Mouse (Mus musculus): ENCODE results near the gene Pax2.

The Pax2 gene

DNA sequence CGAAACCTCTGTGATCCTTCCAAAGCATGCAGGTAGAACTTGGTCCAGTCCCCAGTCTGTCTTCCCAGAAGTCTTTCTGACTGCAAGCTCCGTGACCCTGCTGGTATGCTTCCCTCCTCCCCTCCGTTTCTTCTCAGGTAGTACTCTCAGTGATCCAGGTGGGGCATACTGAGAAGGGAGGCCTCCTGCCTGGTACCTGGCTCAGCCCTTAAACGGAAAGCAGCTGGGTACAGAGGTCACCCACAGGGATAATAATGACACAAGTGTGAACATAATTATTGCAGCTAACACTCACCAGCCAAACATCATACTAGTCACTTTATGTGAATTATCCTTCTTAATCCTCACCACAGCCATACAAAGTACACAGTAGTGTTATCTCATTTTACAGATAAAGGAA, 28.5 kb downstream of the Pax2 start:
- DNase-seq (ENCODE audit: low spot score in 2 of 2): no peak

DNA sequence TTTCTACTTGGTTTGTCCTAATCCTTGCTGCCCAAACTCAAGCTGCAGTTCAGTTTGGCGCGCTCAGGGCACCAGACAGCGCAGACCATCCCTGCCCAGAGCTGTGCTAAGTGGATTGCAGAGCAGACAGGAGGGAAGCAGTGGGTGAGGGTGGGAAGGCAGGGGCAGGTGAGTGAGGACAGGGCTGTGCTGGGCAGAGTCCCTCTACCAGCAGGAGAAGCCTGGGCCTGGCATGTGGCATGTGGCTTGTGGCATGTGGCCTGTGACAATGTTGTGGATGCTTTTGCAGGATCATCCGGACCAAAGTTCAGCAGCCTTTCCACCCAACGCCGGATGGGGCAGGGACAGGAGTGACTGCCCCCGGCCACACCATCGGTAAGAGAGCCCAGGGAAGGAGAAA, 32.6 kb downstream of the Pax2 start:
- DNase-seq (ENCODE audit: low spot score in 2 of 2): no peak

DNA sequence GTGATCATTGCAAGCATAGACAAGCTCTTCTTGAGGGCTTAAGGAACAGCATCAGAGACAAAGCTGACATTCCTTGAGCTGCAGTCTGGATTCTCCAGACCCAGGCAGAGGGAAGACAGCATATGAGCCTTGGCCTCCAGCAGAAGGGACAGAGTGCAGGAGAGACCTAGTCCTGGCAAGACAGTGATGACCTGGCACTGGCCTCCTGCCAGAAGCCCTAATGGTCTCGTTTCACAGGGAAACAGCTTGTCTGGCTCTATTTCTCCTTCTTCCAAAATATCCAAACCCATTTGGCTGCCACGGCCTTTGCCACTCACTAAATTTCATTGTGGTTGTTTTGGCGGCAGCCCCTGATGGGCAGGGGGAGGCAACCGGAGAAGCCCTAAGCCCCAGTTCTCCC, 36.1 kb downstream of the Pax2 start:
- no peak for DNase-seq (ENCODE audit: low spot score in 2 of 2)

DNA sequence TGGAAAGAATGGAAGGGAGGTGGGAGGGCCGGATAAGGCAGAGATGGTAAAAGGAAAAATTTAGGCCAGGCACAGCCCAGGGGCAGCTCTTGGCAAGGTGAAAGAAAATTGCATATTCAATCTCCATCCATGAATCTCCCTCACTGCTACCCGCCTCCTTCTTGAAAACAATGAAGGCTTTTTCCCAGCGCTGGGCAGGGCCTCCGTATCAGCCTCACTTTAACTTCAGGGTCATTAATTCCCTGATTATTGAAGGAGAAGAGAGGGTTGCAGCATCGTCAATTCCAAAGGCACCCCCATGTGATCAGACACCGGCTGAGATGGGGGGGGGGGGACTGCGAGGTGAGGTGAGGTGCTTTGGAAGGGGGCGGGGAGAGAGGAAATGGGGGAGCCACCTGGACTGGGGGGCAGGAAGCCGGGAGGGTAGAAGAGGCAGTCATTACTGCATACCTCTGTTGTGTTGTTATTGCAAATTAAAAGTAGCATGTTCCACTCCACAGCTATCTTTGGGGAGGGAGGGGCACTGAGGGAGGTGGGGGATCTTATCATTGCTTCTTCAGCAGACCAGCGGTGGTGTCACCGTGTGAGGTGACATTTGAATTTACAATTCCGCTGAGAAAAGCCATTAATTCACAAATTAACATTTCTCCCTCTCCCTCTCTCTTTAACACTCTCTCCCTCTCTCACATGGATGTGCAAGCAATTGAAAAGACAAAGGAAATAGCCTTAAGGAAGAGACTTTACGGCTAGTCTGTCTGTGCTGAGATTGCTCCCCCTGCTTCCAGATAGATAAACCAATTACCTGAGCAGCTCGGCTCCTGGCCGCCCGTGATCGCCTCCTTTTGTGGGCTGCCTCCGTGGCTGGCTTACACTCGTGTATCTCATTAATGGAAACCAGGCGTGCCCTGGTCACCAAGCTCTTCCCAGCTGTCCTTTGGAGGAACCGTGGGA, 41.5 kb downstream of the Pax2 start:
- DNase-seq (ENCODE audit: low spot score in 2 of 2): no peak

DNA sequence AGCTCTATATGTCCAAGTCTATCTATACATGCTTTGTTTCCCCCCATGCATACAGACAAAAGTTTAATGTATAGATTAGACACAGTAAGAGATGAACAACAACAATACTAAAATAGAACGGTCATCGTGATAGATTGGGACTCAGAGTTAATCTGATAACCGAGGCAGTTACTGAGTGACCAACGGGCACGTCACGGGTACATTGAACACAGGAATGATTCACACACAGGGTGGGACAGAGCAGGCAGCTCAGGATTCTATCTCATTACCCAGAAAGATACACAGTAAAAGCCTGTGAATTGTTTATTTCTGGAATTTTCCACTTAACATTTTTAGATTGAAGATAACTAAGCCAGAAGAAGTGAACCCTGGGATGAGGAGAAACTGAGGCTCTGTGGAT, 42.9 kb downstream of the Pax2 start:
- DNase-seq (ENCODE audit: low spot score in 2 of 2): no peak

DNA sequence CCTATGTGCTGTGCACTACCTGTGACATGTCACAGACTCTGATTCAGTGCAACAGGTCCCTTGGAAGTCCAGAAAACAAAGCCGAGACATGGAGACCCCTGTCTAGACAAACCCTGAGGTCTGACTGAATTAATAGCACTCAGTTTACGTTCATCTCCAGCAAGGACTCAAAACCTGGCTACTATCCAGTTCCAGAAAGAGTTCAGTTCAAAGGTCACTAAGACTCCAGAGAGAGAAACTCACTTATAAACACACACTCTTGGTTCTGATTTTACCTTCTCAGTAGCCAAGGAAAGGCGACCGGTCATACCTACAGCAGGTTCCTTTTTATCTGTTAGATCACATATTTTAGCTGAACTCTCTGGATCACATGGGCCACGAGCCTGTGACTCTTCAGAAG, 43.3 kb downstream of the Pax2 start:
- DNase-seq (ENCODE audit: low spot score in 2 of 2): no peak

DNA sequence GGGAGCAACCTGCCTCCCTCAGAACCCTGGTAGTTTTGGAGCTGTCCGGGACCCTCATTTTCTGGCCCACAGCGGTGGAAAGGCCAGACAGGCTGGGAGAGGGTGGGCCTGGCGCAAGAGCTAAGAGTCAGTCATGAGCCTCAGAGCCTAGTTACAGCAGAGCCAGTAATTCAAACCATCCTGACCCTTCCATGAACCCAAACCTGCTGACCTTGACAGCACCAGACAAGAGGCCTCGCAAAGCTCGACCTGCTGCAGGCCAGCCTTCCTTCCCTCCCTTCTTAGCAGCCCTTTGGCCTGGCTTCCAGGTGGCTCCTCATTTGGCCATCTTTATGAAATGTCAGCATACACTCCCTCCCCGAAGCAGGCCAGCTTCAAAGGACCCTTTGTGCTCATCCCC, 44.5 kb downstream of the Pax2 start:
- DNase-seq (ENCODE audit: low spot score in 2 of 2): no peak

DNA sequence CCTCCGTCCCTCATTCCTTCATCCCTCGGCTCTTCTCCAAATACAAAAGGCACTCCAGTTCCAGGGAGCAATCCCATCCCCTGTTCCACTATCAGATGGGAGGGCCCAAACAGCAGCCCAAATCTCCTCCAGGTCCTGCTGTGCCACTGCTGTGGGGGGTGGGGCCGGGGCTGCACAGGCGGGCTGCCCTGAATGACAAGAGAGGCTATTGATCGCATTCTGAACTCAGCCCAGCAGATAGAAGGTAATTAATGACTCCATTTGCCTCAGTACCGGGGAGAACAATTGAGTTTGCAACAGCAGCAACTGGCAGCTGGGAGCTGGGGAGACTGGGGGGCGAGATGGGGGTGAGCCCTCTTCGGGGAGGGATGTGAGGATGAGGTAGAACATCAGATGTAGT, 52.9 kb downstream of the Pax2 start:
- DNase-seq (ENCODE audit: low spot score in 2 of 2): no peak

DNA sequence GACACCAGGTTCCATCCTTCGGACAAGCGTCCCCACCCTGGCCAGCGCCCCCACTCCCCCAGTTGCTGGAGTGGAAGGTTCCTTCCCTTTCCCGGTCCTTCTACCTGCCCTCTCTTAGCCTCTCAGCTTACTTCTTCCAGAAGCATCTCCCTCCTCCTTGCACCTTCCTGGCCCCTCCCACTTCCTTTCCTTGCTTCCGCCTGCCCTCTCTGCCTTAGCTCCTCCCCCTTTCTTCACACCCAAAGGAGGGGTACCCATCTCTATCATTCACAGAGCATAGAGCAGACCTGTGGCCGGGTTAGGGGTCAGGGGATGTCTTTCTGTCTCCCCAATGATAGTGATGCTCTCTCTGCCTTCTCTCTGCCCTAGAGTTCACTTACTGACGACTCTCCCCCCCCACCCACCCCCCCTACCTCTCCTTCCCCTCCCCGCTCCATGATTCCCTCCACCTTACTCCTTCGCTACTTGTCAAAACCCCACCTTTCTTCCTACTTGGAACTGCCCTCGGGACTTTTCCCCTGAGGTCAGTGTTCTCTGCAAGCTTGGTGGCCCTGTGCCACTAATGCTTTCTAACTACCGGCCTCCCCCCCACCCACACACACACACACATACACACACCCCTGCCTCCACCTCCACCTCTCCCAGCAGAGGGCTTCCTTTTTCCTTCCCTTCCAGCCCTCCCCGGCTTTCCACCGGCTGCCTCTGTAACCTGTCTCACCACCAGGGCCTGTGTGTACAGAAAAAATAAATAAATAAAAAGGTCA, 57.0 kb downstream of the Pax2 start:
- no peak for DNase-seq (ENCODE audit: low spot score in 2 of 2)

DNA sequence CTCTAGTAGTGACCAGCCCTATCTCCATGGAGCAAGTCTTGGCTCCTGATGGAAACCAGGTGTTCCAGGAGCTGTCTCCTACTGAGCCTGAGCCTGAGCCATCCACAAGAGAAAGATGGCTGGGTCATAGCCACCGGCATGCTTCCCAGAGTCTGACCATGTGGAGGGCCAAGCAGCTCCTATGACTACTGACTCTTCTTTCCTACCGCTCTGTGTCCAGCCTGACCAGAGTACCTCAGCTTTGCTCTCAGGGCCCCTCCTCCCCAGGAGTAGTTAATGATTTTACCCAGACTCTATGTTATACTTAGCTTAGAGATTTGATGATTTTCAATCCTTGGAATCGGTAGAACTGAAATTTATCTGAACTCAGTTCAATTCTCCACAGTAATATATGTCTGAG, 59.3 kb downstream of the Pax2 start:
- no peak for DNase-seq (ENCODE audit: low spot score in 2 of 2)

DNA sequence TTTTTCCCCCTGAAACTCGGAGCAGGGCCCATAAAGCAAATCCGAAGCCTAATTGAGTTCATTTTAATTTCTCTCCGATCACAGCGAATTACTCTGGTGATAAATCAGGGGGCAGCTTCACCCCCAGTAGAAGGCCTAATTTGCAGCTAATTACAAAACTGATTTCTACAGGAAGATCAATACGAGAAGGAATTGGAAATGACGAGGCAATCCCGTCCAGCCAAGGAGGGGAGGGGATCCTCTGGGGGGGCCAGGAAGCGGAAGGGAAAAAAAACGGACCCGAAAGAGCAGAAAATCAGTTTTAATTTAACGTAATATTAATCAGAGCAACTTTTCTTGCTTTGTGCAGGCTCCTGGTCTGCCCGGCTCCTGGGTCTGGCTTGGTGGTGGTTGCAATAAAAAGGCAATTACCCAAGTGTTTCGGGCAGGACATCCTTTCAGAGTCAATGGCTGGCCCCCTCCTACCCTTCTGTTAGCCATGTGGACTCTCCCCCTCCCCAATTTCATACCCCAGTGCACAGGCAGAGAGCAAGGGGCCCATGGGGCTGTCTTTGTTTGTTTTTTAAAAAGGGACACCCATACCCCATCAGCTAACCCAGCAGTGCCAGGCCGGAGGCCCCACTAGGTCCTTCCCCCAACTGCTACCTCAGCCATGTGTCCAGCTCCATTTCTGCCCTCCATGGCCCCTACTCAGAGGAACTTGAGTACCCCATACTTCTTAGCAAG, 61.7 kb downstream of the Pax2 start:
- DNase-seq (ENCODE audit: low spot score in 2 of 2): no peak

DNA sequence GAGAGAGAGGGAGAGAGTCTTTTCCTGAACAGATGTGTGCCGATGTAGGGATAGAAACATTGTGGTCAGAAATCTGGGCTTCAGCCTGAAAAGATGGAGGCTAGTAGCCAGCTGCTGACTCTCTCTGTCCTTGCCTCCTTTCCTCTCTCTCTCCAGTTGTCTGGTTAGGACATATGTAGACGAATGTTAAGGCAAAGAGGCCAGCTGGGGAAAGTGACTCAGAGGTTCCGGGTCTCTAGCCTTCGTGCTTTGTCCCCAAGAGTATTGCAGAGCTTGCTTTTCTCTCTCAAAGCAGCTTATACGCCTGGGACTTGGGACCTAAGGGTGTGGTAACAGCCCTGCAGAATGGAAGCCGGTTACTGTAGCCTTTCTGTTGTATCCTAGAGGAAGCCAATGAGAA, 62.8 kb downstream of the Pax2 start:
- DNase-seq (ENCODE audit: low spot score in 2 of 2): no peak

DNA sequence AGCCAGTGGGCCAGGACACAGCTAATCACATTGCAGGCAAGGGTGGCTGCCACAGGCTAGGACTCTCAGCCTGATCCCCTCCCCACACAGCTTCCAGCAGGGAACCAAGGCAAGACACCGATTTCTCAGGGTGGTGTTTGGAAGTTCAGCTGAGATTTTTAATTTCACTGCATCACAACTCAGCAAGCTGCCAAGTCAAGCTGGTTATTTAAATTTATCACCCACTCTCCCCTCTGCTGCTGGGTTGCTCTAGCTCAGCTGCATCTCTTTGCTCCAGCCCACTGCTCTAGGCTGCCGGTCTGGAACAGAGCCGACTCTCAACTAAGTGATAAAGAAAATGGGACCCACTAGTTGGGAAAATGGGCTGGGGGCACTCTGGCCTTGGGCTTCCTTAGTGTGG, 65.7 kb downstream of the Pax2 start:
- no peak for DNase-seq (ENCODE audit: low spot score in 2 of 2)

DNA sequence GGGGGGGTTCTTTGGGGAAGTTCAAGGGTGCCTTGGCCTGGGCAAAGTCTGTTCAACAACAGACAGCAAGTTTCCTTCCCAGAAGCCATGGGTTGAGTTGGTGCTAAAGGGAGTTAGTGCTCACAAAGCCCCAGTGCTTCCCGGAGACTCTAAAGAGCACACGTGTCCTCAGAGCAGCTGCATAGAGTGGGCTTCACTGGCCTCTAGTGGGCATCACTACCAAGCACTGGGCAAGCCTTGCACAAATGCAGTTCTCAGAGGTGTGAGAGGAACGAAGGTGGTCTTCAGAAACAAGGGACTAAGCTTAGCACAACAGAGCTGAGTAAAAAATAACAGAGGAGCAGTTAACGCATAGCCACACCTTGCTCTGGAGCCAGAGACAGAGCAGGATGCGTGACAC, 66.5 kb downstream of the Pax2 start:
- no peak for DNase-seq (ENCODE audit: low spot score in 2 of 2)

DNA sequence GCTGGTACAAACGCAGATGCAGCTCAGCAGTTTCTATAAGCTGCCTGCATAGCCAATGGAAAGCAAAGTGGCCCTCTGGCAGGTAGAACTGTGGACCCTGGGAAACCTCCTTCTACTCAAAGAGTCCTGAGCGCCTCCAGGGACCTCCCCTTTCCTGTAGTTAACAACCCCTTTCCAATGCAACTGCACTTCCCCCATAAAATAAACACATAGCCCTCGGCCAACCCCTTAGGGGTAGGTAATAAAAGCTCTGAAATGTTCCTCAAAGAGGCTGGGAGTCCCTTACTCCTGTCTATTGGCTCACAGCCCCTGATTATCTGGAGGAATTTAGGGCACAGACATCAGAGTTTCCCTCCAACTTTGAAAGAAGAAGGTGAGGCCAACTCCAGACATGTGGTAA, 67.8 kb downstream of the Pax2 start:
- DNase-seq (ENCODE audit: low spot score in 2 of 2): no peak

DNA sequence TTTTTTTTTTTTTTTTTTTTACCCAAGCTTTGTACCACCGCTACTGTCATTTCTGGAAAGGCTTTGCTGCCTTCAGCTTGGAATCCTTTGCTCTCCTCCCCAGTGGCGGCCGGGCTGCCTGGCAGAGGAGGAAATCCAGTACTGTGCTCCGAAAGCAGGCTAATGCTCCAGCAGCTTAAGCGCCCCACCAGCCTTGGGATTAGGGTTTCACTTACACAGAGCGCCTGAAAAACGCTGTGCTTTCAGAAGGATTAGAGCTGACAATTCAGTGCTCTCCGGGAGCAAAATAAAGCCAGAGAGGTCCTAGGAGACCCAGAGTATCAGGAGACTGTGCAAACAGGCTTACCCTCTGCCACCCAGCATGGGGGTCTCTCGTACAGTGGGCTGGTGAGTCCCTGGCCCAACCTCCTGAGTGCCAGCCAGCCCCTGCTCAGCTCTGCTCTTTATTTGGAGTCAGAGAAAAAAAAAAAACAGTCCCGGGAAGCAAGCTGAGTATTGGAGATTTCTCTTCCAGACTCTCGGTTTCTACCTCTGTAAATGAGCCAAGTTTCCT, 69.4 kb downstream of the Pax2 start:
- no peak for DNase-seq (ENCODE audit: low spot score in 2 of 2)

DNA sequence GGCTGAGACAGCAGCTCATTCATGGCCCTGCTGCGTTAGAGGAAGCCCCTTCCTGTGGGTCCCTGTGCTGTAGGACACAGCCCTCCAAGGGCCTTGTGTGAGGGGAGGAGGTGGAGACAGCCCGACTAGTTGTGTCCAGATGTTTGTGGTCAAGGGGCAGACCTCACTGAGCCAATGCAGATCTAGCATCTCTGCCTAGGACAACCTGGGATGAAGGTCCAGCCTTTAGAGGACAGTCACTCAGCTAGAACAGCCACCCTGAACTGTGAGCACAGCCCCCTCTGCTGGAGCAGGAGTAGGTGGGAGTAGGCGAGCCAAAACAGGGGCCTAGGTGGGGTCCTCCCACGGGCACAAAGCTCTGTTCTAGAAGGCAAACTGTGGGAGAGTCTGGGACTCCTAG, 70.0 kb downstream of the Pax2 start:
- no peak for DNase-seq (ENCODE audit: low spot score in 2 of 2)

DNA sequence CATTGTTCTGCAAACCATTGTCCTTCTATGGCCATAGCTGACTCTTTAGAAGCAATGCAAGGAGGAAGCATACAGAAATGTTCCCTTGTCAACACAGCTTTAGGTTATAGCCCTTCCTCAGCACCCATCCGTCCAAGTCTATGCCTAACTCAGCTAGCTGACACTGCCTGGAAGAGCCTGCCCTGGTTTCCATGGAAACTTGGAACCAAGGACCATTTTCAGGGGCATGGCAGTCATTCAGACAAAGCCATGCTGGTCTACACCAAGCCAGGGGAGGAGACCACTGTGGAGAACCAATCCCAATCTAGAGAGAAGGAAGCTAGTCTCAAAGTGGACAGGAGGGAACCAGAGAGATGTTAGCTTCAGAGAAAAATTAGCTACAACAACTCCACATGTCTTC, 77.5 kb downstream of the Pax2 start:
- no peak for DNase-seq (ENCODE audit: low spot score in 2 of 2)

DNA sequence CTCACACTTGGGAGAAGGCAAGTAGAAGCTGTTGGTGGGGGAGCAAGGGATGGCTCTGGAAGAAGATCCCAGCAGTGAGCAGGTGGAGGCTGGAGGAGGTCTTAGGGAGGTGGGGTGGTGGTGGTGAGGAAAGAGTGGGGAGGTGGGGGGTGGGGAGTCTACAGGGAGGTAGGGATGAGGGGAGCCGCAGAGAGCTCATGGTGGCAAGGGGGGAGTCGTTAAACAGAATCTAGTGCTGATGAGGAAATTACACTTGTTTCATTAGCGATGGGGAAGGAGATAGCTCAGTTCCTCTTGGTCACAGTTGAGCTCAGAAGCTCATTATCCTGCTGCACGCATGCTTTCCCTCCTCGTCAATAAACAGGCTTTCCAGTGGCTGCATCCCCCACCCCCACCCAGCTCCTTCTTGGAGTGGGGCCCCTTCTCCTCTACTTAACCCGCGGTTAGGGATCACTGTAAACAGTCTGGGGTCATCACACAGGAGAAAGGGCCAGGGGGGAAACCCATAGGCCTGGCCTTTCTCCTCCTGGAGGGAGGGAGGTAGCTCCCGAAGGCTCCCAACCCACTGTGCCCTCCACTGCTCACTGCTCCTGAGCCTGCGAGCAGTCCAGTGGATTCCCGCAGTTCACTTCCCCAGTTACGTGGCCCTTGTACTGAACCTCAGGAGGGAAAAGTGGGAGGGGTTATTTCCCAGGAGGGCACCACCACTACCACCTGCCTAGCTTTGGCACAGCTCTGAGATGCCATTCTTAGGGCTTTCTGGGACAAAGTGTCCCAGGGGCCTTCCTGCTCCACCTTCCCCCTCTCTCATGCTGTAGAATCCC, 78.6 kb downstream of the Pax2 start:
- DNase-seq (ENCODE audit: low spot score in 2 of 2): no peak

DNA sequence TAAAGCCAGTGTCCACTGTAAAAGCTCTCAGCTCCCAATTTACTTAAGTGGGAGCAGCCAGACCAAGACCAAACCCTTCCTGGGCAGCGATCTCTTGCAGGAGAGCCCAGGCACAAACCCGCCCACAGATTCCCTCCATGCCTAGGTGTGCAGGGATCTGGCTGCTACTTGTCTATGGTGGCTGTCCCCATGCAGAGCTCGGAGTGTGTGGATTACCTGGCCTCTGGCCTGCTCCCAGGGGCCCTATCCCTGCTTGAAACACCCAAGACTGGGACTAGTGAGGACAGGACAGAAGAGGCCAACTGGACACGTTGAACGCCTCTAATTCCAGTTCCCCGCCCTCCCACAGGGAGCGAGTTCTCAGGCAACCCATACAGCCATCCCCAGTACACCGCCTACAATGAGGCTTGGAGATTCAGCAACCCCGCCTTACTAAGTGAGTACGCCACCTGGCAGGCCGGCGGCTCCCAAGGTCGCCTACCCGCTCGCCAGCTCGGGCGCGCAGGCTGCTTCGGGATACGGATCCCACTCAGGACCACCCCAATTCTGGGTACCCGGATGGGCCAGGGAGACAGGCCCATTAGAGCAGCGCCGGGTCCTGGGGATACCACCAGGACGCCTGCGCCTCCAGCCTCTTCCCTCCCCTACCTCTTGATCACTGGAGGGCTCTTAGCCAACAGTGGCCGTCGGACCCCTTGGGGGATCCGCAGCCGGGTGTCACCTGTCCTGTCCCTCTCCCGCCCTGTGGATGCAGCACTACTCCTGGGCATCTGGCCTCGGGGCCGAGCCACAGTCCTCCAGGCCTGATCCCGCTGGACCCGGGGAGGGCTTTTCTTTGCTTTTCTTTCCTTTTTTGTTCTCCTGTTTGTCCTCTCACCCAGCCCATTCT, 79.4 kb downstream of the Pax2 start:
- DNase-seq (ENCODE audit: low spot score in 2 of 2): no peak
